Mouse (Mus musculus): ENCODE results near the gene Arhgef18. TPM values are rescaled to one million over a fixed set of nuclear protein-coding genes. Genes with fewer than 3 reads are reported as not detected.

The Arhgef18 gene
- total RNA-seq, 1 experiment from 2014 or later = 30.3 TPM

DNA sequence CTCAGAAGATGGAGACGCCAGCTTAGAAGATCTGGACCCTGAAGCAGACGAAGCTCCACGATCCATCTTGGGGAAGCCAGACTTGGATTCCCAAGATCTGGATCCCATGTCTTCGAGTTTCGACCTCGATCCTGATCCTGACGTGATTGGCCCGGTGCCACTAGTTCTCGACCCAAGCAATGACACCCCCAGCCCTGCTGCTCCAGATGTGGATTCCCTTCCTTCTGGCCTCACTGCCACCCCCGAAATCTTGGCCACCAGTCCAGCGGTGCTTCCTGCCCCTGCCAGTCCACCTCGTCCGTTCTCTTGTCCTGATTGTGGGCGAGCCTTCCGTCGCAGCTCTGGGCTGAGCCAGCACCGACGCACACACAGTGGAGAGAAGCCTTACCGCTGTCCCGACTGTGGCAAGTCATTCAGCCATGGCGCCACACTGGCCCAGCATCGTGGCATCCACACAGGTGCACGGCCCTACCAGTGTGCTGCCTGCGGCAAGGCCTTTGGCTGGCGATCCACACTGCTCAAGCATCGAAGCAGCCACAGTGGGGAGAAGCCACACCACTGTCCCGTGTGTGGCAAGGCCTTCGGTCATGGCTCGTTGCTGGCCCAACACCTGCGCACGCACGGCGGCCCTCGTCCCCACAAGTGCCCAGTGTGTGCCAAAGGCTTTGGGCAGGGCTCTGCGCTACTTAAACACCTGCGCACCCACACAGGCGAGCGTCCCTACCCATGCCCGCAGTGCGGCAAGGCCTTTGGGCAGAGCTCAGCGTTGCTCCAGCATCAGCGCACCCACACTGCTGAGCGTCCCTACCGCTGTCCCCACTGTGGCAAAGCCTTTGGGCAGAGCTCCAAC, 103.0 kb downstream of the Arhgef18 start:
- ATAC-seq (replicated peaks; ENCODE audit: low read depth, poor library complexity, severe bottlenecking) = no peak

DNA sequence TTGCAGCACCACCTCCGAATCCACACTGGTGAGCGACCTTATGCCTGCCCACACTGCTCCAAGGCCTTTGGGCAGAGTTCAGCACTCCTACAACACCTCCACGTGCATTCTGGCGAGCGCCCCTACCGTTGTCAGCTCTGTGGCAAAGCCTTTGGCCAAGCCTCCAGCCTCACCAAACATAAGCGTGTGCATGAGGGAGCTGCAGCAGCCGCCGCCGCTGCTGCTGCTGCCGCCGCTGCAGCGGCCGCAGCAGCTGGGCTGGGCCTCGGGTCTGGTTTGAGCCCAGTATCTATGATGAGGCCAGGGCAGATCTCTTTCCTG, 103.6 kb downstream of the Arhgef18 start:
- no peak for ATAC-seq (replicated peaks; ENCODE audit: low read depth, poor library complexity, severe bottlenecking)

DNA sequence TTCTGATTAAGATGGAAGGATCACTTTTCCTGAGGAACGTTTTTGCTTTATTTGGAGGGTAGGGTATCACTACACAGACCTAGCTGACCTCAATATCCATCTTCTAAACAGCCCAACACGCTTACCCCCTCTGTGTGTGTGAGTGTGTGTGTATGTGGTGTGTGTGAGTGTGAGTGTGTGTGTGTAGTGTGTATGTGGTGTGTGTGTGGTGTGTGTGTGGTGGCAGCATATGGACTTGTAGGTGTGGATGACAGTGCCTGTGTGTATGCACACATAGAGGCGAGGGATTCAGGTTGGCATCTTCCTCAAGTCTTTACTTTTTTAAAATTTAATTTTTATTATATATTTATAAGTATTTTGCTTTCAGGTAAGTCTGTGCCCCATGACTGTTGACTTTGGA, 105.8 kb downstream of the Arhgef18 start:
- ATAC-seq (replicated peaks; ENCODE audit: low read depth, poor library complexity, severe bottlenecking) = no peak

DNA sequence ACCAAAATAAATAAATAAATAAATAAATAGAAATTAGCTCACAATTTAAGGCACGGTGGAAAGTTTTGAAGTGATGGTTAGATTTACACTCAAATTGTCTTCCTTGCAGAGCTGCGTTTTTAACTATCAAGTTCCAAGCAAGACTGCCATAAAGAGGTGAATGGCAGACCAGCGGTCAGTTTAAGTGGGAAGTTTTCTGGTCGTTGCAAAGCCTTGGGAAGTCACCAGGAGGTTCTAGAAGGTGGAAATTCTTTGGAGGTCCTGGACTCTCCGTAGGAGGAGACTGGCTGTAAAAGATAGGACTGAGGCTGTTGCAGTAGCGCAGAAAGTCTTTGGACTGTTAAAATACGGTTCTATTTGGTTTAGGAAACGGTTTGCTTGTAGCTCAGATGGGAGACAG, 106.9 kb downstream of the Arhgef18 start:
- ATAC-seq (replicated peaks; ENCODE audit: low read depth, poor library complexity, severe bottlenecking) = peak; percentile 20

DNA sequence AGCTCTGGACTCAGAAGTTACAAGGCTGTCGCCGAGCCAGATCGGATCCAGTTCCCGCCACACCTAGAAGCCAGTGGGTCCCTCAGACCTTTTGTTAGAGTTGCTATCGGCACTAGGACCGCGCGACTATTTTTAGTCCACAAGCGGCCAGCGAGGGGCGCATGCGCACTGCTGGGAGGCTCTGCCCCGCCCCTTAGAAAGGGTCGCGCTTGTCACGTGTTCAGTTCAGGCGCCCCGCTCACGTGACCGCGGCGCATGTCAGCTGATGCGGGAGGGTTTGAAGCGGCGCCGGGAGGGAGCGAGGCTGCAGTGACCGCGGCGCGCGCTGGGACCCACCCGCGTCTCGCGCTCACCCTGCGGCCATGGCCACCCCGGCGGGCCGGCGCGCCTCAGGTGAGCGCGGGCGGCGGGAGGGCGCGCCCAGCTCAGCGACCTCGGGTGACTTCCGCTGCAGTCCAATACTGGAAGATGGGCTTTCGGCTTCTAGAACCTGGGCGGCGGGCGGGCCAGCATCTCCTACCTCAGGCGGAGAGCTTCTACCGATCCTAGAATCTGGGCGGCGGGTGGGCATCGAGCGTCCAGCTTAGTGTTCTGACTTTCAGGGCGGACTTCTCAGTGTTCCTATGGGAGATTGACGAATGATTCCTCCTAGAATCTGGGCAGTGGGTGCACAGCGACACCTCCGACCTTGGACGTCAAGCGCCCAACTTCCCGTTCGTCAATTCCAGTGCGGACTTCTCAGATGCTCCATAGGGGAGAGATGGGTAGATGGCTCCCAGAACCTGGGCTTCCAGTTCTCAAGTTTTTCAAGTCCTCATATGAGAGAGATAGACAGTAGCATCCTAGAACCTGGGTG, 107.7 kb downstream of the Arhgef18 start, which contains the start of gene Mcoln1:
Gene Mcoln1, plus strand, starts transcription at position 223 of the 856 bp plus-strand sequence.
- ATAC-seq (replicated peaks; ENCODE audit: low read depth, poor library complexity, severe bottlenecking) = peak; percentile 87

DNA sequence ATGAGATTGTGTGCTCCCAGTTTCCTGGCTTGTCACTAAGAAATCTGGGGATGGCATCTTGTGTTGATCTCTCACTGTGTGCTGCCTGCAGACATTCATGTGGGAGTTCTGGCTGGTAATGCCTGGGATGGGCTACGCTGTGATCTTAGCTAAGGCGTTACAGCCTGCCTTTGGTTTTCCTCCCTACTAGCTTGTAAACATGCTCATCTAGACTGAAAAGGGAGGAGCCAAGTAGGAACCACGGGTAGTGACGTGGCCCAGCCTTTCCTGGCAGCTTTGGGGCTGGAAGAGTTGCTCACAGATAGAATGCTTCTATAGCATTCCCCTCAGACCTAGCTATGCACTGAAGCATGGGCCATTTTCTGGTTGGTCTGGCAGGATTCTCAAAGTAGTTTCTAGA, 109.4 kb downstream of the Arhgef18 start:
- no peak for ATAC-seq (replicated peaks; ENCODE audit: low read depth, poor library complexity, severe bottlenecking)

Other genes with a start within 250 kb of the Arhgef18 start
- gene Insr, start 113.4 kb upstream of the Arhgef18 start, total RNA-seq (2017) = 11.4 and 14.8 TPM in 2 replicates
- 22.7 and 25.9 TPM in 2 replicates for gene A430078G23Rik, start 39.6 kb upstream of the Arhgef18 start, total RNA-seq (2017)
- gene Pex11g, start 74.7 kb downstream of the Arhgef18 start, total RNA-seq (2017) = 1.3 and 1.4 TPM in 2 replicates
- not detected in 2 replicates for gene Tex45, start 77.9 kb downstream of the Arhgef18 start, total RNA-seq (2017)
- gene Zfp358, start 100.1 kb downstream of the Arhgef18 start, total RNA-seq (2017) = 6.2 and 8.3 TPM in 2 replicates
- gene Mcoln1, start 107.5 kb downstream of the Arhgef18 start, total RNA-seq (2017) = 26.1 and 28.9 TPM in 2 replicates
- 16.1 and 21.8 TPM in 2 replicates for gene Pnpla6, start 122.4 kb downstream of the Arhgef18 start, total RNA-seq (2017)
- 0.44 and 0.96 TPM in 2 replicates for gene C330021F23Rik, start 175.0 kb downstream of the Arhgef18 start, total RNA-seq (2017)
- 1.0 TPM in 2 replicates for gene Camsap3, start 194.3 kb downstream of the Arhgef18 start, total RNA-seq (2017)
- gene Xab2, start 228.3 kb downstream of the Arhgef18 start, total RNA-seq (2017) = 53.4 and 54.3 TPM in 2 replicates
- gene Pet100, start 228.5 kb downstream of the Arhgef18 start, total RNA-seq (2017) = 162 and 251 TPM in 2 replicates
- not detected in 2 replicates for gene Pcp2, start 232.5 kb downstream of the Arhgef18 start, total RNA-seq (2017)
- 92.9 and 112 TPM in 2 replicates for gene Stxbp2, start 237.9 kb downstream of the Arhgef18 start, total RNA-seq (2017)

Measured in common myeloid progenitor, adult 5-6 weeks (primary cell).